Mouse (Mus musculus): Measurements from ENCODE around the gene Ly6f. TPM values are rescaled to one million over a fixed set of nuclear protein-coding genes. Genes with fewer than 3 reads are reported as not detected.

The Ly6f gene
- polyA plus RNA-seq (2016; fragmentation: Nextera tagmentation; extraction: Ambion mirVana): not detected in 2 replicates

DNA sequence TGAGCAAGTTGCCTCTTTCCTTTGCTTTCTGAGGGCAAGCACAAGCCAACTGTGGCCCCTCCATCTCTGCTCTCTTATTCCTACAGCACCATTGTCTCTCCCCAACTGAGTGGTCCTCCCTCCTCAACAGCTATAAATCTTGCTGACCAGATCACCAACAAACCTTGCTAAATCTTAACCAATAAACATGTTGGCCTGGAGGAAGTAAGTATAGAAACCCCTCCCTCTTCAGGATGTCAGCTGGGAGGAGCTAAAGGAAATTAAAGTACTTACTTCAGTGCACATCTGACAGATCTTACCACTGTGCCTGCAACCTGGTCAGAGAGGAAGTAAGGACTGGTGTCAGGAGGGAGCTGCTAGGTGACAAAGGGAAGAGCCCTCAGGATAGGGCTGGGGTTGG lies at the start of gene Ly6f:
TSS of gene Ly6f (plus strand) at position 301 of the 400 bp plus-strand sequence.
- no peak within 1 kb of the TSS for H3K9ac ChIP-seq
- H3K4me3 ChIP-seq: no peak within 1 kb of the TSS
- no peaks in the 10 kb centered on the region for H3K4me1 ChIP-seq
- ATAC-seq (ENCODE audit: low FRiP score, low read depth): no peak
- H3K9me3 ChIP-seq: no peaks in the 10 kb centered on the region
- H3K27me3 ChIP-seq (replicated peaks): no peaks in the 10 kb centered on the region
- no peaks in the 10 kb centered on the region for H3K36me3 ChIP-seq
- H3K4me2 ChIP-seq (replicated peaks): no peak within 1 kb of the TSS
- no peak within 1 kb of the TSS for H3K27ac ChIP-seq

GRCm38 (mm10) chr15:75221942-75222341 lies 46.3 kb upstream of the Ly6f start:
- no peaks in the 10 kb centered on the region for H3K36me3 ChIP-seq
- H3K27ac ChIP-seq: no peak overlapping the region
- H3K9me3 ChIP-seq: peaks cover 3% of the 10 kb centered on the region; the same call in 1 of the 2 replicates
- H3K4me2 ChIP-seq (replicated peaks): no peak overlapping the region
- no peak overlapping the region for H3K4me3 ChIP-seq
- no peak for ATAC-seq (ENCODE audit: low FRiP score, low read depth)
- H3K27me3 ChIP-seq (replicated peaks): no peaks in the 10 kb centered on the region
- H3K4me1 ChIP-seq: no peaks in the 10 kb centered on the region
- H3K9ac ChIP-seq: no peak overlapping the region

GRCm38 (mm10) chr15:75237736-75238288 lies 30.4 kb upstream of the Ly6f start:
- ATAC-seq (ENCODE audit: low FRiP score, low read depth): no peak
- H3K27me3 ChIP-seq (replicated peaks): no peaks in the 10 kb centered on the region
- 90% methylated on average over 3 of the region's 3 CpGs for WGBS
- no peaks in the 10 kb centered on the region for H3K36me3 ChIP-seq
- H3K4me3 ChIP-seq: no peak overlapping the region
- no peaks in the 10 kb centered on the region for H3K4me1 ChIP-seq
- no peak overlapping the region for H3K9ac ChIP-seq
- no peak overlapping the region for H3K4me2 ChIP-seq (replicated peaks)
- no peak overlapping the region for H3K27ac ChIP-seq
- no peaks in the 10 kb centered on the region for H3K9me3 ChIP-seq

DNA sequence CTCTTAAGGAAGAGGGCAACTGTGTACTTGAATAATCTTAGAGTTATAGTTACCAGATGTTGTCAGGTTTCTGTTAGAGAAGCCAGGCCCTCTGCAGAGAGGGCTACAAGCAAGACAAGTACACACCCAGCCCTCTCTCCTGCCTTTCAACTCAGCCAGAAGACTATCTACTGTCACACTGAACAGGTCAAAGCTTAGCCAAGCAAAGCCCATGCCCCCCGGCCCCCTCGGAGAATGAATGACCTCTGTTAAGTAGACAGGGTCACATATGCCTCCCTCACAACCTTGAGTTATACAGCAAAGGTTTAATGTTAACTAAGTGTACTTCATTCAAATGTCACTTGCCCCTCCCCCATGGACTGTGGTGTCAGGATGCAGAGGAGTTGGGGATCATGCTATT lies 27.7 kb upstream of the Ly6f start:
- H3K27ac ChIP-seq: no peak overlapping the region
- no peaks in the 10 kb centered on the region for H3K9me3 ChIP-seq
- no peak overlapping the region for H3K9ac ChIP-seq
- H3K27me3 ChIP-seq (replicated peaks): no peaks in the 10 kb centered on the region
- no peaks in the 10 kb centered on the region for H3K36me3 ChIP-seq
- ATAC-seq (ENCODE audit: low FRiP score, low read depth): no peak
- WGBS: 89% methylated on average over 2 of the region's 2 CpGs
- H3K4me1 ChIP-seq: no peaks in the 10 kb centered on the region
- no peak overlapping the region for H3K4me2 ChIP-seq (replicated peaks)
- no peak overlapping the region for H3K4me3 ChIP-seq

GRCm38 (mm10) chr15:75242756-75243640 lies 25.2 kb upstream of the Ly6f start:
- 68% methylated on average over 3 of the region's 3 CpGs for WGBS
- H3K9me3 ChIP-seq: no peaks in the 10 kb centered on the region
- no peak overlapping the region for H3K27ac ChIP-seq
- no peak overlapping the region for H3K4me3 ChIP-seq
- H3K36me3 ChIP-seq: no peaks in the 10 kb centered on the region
- H3K27me3 ChIP-seq (replicated peaks): no peaks in the 10 kb centered on the region
- H3K4me2 ChIP-seq (replicated peaks): no peak overlapping the region
- no peaks in the 10 kb centered on the region for H3K4me1 ChIP-seq
- no peak for ATAC-seq (ENCODE audit: low FRiP score, low read depth)
- H3K9ac ChIP-seq: no peak overlapping the region

- no peak overlapping the region for H3K4me2 ChIP-seq (replicated peaks)
- 82% methylated on average over 3 of the region's 3 CpGs for WGBS
- ATAC-seq (ENCODE audit: low FRiP score, low read depth): no peak
- no peak overlapping the region for H3K4me3 ChIP-seq
- H3K27me3 ChIP-seq (replicated peaks): no peaks in the 10 kb centered on the region
- H3K9me3 ChIP-seq: no peaks in the 10 kb centered on the region
- no peak overlapping the region for H3K9ac ChIP-seq
- no peaks in the 10 kb centered on the region for H3K4me1 ChIP-seq
- no peak overlapping the region for H3K27ac ChIP-seq
- H3K36me3 ChIP-seq: no peaks in the 10 kb centered on the region
Measured at GRCm38 (mm10) chr15:75254671-75255070, 13.6 kb upstream of the Ly6f start.

DNA sequence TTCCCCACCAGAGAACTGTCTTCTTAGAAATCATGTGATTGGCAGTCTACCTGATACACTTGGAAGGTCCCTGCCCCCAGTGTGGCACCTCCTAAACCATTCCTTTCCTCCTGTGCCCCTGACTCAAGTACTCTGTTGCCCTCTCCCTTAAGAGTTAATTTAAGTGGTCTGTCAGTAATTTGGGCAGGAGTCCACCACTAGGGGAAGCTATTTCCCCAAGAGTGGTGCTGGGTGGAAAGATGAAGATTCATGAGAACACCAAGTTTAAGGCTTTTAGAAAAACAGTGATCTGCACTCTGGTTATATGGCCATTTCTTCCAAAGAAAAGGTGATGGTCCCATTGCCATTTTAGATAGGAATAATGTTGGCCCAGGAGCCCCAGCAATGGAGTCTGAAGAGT lies 2.4 kb upstream of the Ly6f start:
- no peak overlapping the region for H3K9ac ChIP-seq
- H3K27ac ChIP-seq: no peak overlapping the region
- no peaks in the 10 kb centered on the region for H3K36me3 ChIP-seq
- no peak overlapping the region for H3K4me3 ChIP-seq
- no peaks in the 10 kb centered on the region for H3K4me1 ChIP-seq
- no peaks in the 10 kb centered on the region for H3K27me3 ChIP-seq (replicated peaks)
- ATAC-seq (ENCODE audit: low FRiP score, low read depth): no peak
- H3K9me3 ChIP-seq: no peaks in the 10 kb centered on the region
- H3K4me2 ChIP-seq (replicated peaks): no peak overlapping the region

GRCm38 (mm10) chr15:75266626-75267025 lies 1.6 kb upstream of the Ly6f start:
- H3K9me3 ChIP-seq: no peaks in the 10 kb centered on the region
- no peaks in the 10 kb centered on the region for H3K36me3 ChIP-seq
- H3K4me1 ChIP-seq: no peaks in the 10 kb centered on the region
- H3K4me3 ChIP-seq: no peak overlapping the region
- 82% methylated on average over 1 of the region's 1 CpGs for WGBS
- no peak overlapping the region for H3K4me2 ChIP-seq (replicated peaks)
- ATAC-seq (ENCODE audit: low FRiP score, low read depth): no peak
- no peaks in the 10 kb centered on the region for H3K27me3 ChIP-seq (replicated peaks)
- H3K9ac ChIP-seq: no peak overlapping the region
- H3K27ac ChIP-seq: no peak overlapping the region

DNA sequence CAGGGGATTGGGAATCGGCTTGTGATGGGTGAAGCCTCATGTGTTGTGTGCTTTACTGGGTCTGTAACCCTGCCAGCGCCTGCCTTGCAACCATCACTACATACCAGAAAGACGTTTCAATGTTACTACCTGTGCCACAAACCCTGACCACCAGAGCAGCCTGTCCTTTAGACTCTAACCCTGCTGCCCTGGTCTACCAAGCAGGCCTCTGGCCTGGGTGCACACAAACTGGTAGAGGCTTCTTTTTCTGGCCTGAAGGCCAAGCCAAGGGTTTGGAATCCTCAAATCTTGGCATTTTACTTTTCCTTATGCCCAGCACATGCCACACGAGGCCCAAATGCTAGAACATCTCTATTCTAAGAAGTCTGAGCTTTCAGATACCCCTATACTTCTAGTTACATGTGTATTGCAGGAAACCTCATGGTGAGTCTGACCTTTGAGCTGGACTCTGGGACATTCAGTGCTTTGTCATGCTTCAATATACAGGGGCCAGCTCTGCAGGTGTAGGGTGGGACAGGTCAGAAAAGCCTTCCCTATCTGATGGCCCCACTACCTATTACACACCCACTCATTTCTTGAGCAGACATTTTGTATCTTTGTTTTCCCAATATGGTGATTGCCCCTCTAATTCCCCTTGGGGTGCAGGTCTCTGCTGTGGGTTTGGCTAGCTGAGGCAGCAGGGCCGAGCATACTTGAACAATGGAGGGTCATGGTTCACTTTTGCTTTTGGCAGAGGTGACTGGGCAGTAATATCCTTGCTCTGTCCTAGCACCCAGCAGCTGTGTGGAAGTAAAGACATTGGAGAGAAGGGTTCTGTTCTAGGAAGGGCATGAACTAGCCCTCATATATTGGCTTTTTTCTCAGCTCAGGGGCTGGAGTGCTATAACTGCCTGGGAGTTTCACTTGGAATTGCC lies 952 bp downstream of the Ly6f start:
- Histone ChIP-seq H3K27me3 (replicated peaks) (no peaks in the 10 kb centered on the region), H3K9ac (no peak overlapping the region), H3K9me3 (no peaks in the 10 kb centered on the region), H3K4me3 (no peak overlapping the region), H3K36me3 (no peaks in the 10 kb centered on the region), H3K4me2 (replicated peaks) (no peak overlapping the region), H3K4me1 (no peaks in the 10 kb centered on the region), H3K27ac (no peak overlapping the region)
- WGBS: 82% methylated on average over 5 of the region's 5 CpGs
- ATAC-seq (ENCODE audit: low FRiP score, low read depth): no peak

DNA sequence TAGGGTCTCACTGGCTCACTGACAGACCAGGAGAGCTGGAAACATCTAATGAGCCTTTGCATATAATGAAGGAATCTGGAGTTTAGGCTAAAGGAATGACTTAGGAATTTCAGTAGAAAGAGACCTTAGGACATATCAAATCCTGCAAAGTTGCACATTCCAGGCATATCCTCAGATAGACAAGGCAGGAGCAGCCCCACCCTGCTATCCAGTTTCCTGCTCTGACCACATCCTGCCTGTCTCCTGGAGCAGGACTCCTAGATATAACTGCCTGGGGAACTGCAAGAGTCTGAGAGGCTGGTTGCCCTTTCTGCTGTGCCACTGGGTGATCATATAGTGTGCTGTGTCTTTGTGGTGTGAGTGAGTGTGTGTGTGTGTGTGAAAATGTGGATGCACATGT lies 1.9 kb downstream of the Ly6f start:
- Histone ChIP-seq H3K9ac (no peak overlapping the region), H3K4me2 (replicated peaks) (no peak overlapping the region), H3K4me1 (no peaks in the 10 kb centered on the region), H3K27ac (no peak overlapping the region), H3K27me3 (replicated peaks) (no peaks in the 10 kb centered on the region), H3K4me3 (no peak overlapping the region), H3K36me3 (no peaks in the 10 kb centered on the region), H3K9me3 (no peaks in the 10 kb centered on the region)
- ATAC-seq (ENCODE audit: low FRiP score, low read depth): no peak

DNA sequence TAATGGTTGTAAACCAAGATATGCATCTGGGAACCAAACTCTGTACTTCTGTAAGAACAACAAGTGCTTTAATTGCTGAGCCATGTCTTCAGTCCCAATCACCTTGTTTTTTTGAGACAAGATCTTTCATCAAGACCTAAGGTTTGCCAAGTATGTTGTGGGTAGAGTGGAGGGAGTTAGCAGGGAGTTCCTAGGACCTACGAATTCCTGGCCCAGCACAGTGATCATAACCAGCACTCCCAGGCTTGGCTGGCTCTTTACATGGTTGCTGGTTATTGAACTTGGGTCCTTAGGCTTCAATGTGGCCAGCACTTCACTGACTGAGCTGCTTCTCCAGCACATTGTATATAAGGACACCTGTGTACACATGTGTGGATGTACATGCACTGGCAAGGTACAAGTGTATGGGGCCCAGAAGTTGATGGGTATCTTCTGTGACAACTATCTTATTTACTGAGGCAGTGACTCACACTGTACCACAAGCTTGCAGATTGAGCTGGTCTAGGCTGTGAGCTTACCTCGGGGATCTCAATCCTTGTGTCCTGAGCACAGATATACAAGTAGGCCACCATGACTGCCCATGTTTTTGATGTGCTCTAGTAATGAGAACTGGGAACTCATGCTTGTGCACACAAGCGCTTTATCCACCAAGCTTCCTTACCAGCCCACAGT lies 2.6 kb downstream of the Ly6f start:
- Histone ChIP-seq H3K27me3 (replicated peaks) (no peaks in the 10 kb centered on the region), H3K9ac (no peak overlapping the region), H3K9me3 (no peaks in the 10 kb centered on the region), H3K4me1 (no peaks in the 10 kb centered on the region), H3K36me3 (no peaks in the 10 kb centered on the region), H3K4me3 (no peak overlapping the region), H3K4me2 (replicated peaks) (no peak overlapping the region), H3K27ac (no peak overlapping the region)
- 86% methylated on average over 3 of the region's 3 CpGs for WGBS
- ATAC-seq (ENCODE audit: low FRiP score, low read depth): no peak

DNA sequence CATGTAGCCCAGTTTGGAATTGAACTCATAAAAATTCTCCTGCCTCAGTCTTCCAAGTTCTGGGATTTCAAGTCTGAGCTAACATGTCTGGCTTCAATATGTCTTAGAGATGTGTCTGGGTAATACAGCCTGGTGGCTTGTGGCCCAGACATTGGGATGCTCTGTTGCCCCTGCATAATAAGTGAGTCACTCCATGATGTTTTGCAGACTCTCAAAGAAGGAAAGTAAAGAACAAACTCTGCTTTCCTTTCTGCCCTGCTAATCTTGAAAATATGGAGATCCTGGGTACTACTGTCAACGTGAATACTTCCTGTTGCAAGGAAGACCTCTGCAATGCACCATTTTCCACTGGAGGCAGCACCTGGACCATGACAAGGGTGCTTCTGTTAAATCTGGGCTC lies 3.2 kb downstream of the Ly6f start:
- no peak for ATAC-seq (ENCODE audit: low FRiP score, low read depth)
- no peaks in the 10 kb centered on the region for H3K27me3 ChIP-seq (replicated peaks)
- H3K4me3 ChIP-seq: no peak overlapping the region
- H3K4me2 ChIP-seq (replicated peaks): no peak overlapping the region
- 67% methylated on average over 1 of the region's 1 CpGs for WGBS
- H3K4me1 ChIP-seq: no peaks in the 10 kb centered on the region
- H3K9me3 ChIP-seq: no peaks in the 10 kb centered on the region
- H3K9ac ChIP-seq: no peak overlapping the region
- H3K36me3 ChIP-seq: no peaks in the 10 kb centered on the region
- H3K27ac ChIP-seq: no peak overlapping the region

Data from neural tube, embryonic 12.5 days (tissue).